Mouse (Mus musculus) stomach, postnatal 0 days (tissue): ENCODE results near the gene Gtf2e1.

Experiments
- CTCF ChIP-seq: IDR thresholded peaks from 2 replicates; pipeline ENCODE4 v1.5.1; 2016; ENCODE audit warnings: antibody characterized with exemption, low read depth, mild to moderate bottlenecking, moderate library complexity
- EP300 ChIP-seq: optimal IDR thresholded peaks from 2 replicates; pipeline ENCODE3; 2016; ENCODE audit warnings: antibody characterized with exemption

GRCm38 (mm10) chr16:37498581-37498980 lies 41.0 kb downstream of the Gtf2e1 start:
- TF ChIP-seq CTCF (no peak), EP300 (no peak)
